Mouse (Mus musculus) C2C12 (cell line): ENCODE data around the gene Cdc42bpa.

Experiments used
- CTCF ChIP-seq: IDR thresholded peaks from one replicate; pipeline ENCODE4 v1.5.1; 2011; ENCODE audit not compliant: control insufficient read depth, insufficient read depth, insufficient read length
- MAX ChIP-seq: IDR thresholded peaks from one replicate; pipeline ENCODE4 v1.6.1; 2011; ENCODE audit warnings: mild to moderate bottlenecking, control low read depth
- MYOD1 ChIP-seq: IDR thresholded peaks from one replicate; pipeline ENCODE4 v1.6.1; 2011; ENCODE audit warnings: low read depth; ENCODE audit not compliant: control insufficient read depth, insufficient read length
- MYOG ChIP-seq: IDR thresholded peaks from one replicate; pipeline ENCODE4 v1.6.1; 2011; ENCODE audit not compliant: control insufficient read depth, insufficient read length; ENCODE audit errors: extremely low read depth
- USF1 ChIP-seq: IDR thresholded peaks from one replicate; pipeline ENCODE4 v1.6.1; 2011; ENCODE audit warnings: low read depth, mild to moderate bottlenecking, control low read depth, moderate library complexity

GRCm38 (mm10) chr1:180184768-180185167 is 224.5 kb downstream of the Cdc42bpa start:
- TF ChIP-seq CTCF (no peak), USF1 (no peak), MYOG (no peak), MYOD1 (no peak), MAX (no peak)
